Mouse (Mus musculus) midbrain, embryonic 11.5 days (tissue): ENCODE measurements around the gene Lmbrd1. TPM values are rescaled to one million over a fixed set of nuclear protein-coding genes. Genes with fewer than 3 reads are reported as not detected.
"Not testable (repeated sequence)": the region's sequence is repeated elsewhere in the genome, so short reads cannot be mapped to it uniquely, and the experiment has no call there.

Source experiments
- ATAC-seq: fragments of 200-750 bp; cut with Nextera tagmentation; 2 replicates; pipeline ENCODE4 v1.8.0; 2017; ENCODE audit warnings: moderate TSS enrichment, moderate library complexity; ENCODE audit not compliant: low FRiP score
- DNase-seq: peaks from one replicate; pipeline ENCODE4 v3.0.0; 2015; ENCODE audit warnings: low spot score; ENCODE audit errors: missing footprints
- H3K27ac ChIP-seq: fragments of 300-500 bp; sonication (generic); 2 replicates; pipeline ENCODE4 v1.5.1; 2014; ENCODE audit warnings: low read depth, low read length
- H3K27me3 ChIP-seq: fragments of 300-500 bp; sonication (generic); 2 replicates; pipeline ENCODE4 v1.6.1; 2014; ENCODE audit warnings: mild to moderate bottlenecking, low read length, moderate library complexity, mixed read lengths; ENCODE audit not compliant: control insufficient read depth, insufficient read depth
- H3K36me3 ChIP-seq: fragments of 300-500 bp; sonication (generic); 2 replicates; pipeline ENCODE4 v1.6.1; 2014; ENCODE audit warnings: mild to moderate bottlenecking, low read length, moderate library complexity, mixed read lengths; ENCODE audit not compliant: control insufficient read depth, insufficient read depth
- H3K4me1 ChIP-seq: fragments of 300-500 bp; sonication (generic); 2 replicates; pipeline ENCODE4 v1.6.1; 2014; ENCODE audit warnings: low read length; ENCODE audit not compliant: control insufficient read depth, insufficient read depth
- H3K4me2 ChIP-seq: fragments of 300-500 bp; sonication (generic); 2 replicates; pipeline ENCODE4 v1.6.1; 2014; ENCODE audit warnings: mild to moderate bottlenecking, moderate library complexity
- H3K4me3 ChIP-seq: fragments of 300-500 bp; sonication (generic); 2 replicates; pipeline ENCODE4 v1.5.1; 2014; ENCODE audit warnings: low read depth, low read length
- H3K9ac ChIP-seq: fragments of 300-500 bp; sonication (generic); 2 replicates; pipeline ENCODE4 v1.6.1; 2014; ENCODE audit warnings: low read length
- H3K9me3 ChIP-seq: fragments of 300-500 bp; sonication (generic); 2 replicates; pipeline ENCODE4 v1.6.1; 2016; ENCODE audit warnings: low read length; ENCODE audit not compliant: control insufficient read depth
- WGBS: fragments of 180-500 bp; shearing (Covaris S2); extraction: QIAGEN DNeasy Blood & Tissue Kit; methylation state at CpG from one replicate; pipeline ENCODE4 v1.1.7; 2014; 5-methylcytosine and 5-hydroxymethylcytosine counted together
- polyA plus RNA-seq: library from polyadenylated mRNA; unstranded; fragments of >200 nt; fragmentation: Nextera tagmentation; extraction: Ambion mirVana; gene quantifications from 2 replicates; pipeline ENCODE4 v1.2.1, GENCODE M21; 2014

The Lmbrd1 gene
- polyA plus RNA-seq, 1 experiment from 2014 or later = 30.6 TPM

DNA sequence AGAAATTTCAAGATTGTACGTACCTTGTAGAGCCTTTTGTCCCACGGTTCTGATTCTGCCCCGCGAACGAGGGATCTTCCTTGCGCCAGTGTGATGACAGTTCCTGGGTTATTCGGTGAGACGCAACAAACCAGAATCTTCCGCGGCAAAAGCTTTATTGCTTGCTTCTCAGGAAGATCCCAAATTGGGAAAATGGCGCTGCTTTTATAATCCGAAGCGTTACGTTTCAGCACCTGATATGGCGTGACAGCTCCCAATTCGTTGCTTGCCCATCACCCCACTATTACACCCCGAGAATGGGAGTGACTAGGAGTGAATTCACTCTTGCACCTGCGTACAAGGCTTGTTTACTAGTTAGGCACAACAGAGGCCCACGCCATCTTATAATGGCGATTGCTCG, 129.5 kb downstream of the Lmbrd1 start:
- H3K27ac ChIP-seq, H3K27me3 ChIP-seq, H3K4me1 ChIP-seq, DNase-seq, H3K4me2 ChIP-seq, H3K9me3 ChIP-seq, H3K36me3 ChIP-seq, H3K9ac ChIP-seq, H3K4me3 ChIP-seq, ATAC-seq: not testable (repeated sequence)
- 97% methylated on average over 21 of the region's 21 CpGs for WGBS

Other genes with a start within 250 kb of the Lmbrd1 start
- 0.05 and 0.07 TPM in 2 replicates for gene Col19a1, start 91.2 kb upstream of the Lmbrd1 start, polyA plus RNA-seq